Mouse (Mus musculus) right cerebral cortex, adult 18-20 months (tissue): Measurements from ENCODE around the gene Ucma.
"Not testable (repeated sequence)": the region's sequence is repeated elsewhere in the genome, so short reads cannot be mapped to it uniquely, and the experiment has no call there.

ENCODE experiments used
- DNase-seq: peaks from one replicate; pipeline ENCODE4 v3.0.0; 2022; ENCODE audit warnings: mixed read lengths

Ucma gene

DNA sequence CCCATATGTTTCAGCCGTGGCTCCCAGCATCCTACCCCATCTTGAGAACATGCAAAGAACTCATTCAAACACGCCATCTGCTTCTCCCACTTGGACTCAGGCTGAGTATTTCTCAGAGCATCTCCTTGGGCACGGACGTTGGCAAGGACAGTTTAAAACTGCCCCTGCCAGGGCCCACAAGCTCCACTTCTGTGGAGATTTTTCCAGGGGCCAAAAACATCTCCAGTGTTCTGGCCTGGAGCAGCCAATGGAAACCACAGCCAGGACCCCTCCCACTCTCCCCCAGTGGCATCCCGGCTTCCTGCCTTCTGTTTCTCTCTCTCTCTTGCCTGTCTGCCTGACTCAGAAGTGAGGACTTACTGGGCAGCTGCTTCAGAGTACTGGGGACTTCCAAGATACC, at the start of gene Ucma:
TSS of gene Ucma (plus strand) at position 316 of the 400 bp plus-strand sequence.
- DNase-seq, result peak; percentile 38

DNA sequence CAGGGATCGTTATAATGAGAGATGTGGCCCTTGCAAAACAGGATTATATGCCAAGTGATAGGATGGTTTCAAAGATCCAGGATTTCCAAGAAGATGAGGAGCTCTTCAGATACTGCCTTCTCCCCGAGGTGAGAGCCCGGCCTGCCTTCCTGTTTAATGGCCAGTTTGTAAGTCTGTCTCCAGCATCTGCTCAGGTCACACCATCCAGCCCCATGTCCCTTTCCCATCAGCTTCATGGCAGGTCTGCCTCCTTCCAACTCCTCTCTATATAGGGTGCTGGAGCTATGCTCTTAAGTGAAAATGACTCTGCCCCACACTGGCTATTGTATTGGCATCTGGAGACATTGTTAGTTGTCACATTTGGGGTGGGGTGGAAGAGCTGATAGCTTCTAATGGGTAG, 48.5 kb upstream of the Ucma start:
- DNase-seq, result no peak

DNA sequence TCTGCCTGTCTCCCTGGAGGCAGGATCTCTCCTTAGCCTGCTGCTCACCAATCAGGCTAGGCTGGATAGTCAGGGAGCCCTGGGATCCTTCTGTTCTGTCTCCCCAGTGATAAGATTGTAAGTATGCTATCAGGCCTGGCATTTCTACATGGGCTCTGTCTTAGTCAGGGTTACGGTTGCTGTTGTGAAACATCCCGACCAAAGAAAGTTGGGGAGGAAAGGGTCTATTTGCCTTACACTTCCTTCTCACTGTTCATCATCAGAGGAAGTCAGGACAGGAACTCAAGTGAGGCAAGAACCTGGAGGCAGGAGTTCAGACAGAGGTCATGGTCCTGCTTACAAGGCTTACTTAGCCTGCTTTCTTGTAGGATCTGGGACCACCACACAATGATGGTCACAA, 46.7 kb upstream of the Ucma start:
- no peak for DNase-seq

DNA sequence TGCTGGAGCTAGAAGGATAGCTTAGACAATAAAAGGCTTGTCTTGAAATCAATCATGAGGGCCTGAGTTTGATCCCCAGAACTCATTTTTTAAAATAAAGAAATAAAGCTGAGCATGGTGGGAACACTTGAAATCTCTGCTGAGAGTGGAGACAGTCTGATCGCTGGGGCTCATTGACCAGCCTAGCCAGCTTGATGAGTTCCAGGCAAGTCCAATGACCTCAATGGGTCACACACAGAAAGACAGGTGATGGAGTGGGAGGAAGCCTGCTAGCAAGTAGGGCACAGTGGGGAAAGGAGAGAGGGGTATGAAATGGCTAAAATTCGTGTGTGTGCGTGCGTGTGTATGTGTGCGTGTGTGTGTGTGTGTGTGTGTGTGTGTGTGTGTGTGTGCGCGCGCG, 41.4 kb upstream of the Ucma start:
- DNase-seq, result no peak

DNA sequence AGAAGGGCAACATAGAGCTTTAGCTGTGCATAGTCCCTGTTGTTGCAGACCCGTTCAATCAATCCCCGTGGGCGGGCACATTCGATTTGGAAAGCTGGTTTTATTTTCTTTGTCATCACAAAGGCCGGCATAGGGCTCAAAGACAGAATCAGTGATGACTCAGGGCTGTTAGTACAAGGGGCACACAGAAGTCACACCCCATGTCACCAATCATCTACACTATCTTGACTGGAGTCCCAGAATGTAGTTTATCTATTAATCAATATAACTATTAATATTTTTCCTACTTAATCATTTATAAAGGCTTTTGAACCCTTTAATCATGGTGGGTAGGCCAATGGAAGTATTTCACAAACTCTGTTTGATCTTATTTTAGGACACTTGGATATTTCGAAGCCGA, 38.0 kb upstream of the Ucma start:
- DNase-seq, result no peak

DNA sequence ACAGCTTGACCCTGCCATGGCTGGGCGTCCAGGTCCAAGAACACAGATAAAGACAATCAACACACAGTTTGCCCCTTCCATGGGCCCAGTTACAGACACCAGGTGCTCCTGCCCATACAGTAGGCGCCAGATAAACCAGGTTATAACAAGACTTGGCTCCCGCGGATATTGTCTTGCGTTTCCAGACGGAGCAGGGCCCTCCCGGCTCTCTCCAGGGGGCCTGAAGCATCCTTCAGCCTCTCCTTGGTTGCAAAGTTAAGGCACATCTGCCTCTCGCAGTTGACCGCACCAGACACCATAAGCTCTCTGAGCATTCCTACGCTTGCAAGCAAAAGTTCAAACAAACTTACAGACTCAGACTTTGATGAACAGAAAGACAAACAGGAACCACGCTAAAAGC, 35.1 kb upstream of the Ucma start:
- DNase-seq, result no peak

DNA sequence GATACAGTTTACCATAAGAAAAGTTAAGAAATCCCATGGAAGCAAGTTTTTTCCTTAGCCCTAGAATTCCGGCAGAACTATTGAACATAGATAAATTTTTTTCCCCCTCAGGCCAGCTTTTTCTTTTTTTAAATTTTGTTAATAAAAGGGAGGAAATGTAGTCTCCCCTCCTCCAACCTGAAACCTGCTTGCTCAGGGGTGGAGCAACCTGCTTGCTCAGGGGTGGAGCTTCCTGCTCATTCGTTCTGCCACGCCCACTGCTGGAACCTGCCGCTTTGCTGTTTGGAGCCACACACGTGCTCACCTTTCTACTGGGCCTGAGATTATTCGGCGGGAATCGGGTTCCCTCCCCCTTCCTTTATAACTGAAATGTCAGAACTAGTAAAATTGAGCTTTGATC, 26.2 kb upstream of the Ucma start:
- DNase-seq, result not testable (repeated sequence)

DNA sequence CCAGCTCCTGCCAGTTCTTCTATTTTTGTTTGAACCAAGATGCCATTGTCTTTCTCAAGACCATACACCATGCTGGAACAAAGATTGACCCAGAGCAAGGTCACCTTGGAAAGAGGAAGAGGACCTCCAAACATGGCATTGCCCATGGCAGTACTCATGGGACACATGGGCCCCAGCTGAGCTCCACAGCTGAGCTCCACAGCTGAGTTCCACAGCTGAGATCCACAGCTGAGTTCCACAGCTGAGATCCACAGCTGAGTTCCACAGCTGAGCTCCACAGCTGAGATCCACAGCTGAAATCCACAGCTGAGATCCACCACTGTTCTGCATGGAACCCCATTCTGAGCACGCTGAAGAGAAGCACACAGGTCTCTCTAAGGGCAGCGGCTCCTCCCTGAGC, 24.9 kb upstream of the Ucma start:
- DNase-seq, result no peak

DNA sequence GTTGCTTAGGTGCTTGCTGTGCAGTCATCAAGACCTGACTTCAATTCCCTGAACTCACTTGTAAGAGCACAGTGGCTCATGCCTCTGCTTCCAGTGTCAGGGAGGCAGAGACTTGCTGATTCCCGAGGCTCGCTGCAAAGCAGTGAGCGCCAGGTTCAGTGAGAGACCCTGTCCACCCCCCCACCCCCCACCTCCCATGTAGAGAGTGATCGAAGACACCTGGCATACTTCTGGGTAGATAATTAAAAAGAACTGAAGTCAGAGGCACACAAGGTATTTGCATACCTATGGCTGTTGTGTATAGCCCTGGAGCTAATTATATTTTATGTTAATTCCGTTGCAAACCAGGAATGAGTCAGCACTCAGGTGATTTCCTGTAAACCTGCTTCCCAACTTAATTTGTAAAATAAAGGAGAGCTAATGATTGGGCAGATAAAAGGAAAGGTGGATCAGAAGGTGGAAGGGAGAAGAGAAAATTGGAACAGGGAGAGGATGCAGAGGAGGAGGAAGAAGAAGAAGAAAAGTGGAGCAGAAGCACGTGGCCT, 21.6 kb upstream of the Ucma start:
- no peak for DNase-seq

DNA sequence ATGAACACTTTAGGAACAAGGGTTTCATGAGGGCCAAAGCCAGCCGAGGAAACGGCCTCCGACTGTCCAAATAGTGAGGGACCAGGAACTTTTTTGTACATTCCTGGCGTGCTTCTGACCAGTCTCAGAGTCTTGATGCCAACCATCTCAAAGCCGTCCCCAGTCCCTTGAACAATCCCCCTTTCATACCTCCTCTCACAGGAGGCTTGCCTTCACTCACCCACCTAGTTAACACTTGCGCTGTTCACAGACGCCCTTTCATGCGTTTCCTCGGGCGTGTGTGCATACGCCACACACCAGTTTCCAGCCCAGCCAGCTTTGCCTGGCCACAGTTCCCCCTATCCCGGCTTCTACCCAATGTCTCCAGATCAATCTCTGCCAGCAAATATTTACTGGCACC, 17.9 kb upstream of the Ucma start:
- no peak for DNase-seq

DNA sequence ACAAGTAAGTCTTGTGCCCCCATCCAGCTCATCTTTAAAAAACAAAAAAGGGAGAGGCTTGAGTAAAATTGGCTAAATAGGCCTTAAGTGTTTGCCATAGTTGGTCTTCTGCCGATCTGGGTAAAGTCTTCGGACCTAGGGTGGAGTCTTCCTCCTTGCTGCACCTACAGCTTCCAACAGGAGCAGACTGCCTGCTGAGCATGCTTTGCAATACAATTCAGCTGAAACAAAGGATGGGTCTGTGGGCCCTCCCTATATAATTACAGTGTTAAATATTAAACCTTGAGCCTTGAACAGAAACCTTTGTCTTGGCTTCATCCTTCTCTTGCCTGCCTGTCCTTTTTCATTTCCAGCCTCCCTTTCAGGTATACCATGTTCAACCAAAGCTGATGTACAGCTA, 8.1 kb upstream of the Ucma start:
- no peak for DNase-seq

DNA sequence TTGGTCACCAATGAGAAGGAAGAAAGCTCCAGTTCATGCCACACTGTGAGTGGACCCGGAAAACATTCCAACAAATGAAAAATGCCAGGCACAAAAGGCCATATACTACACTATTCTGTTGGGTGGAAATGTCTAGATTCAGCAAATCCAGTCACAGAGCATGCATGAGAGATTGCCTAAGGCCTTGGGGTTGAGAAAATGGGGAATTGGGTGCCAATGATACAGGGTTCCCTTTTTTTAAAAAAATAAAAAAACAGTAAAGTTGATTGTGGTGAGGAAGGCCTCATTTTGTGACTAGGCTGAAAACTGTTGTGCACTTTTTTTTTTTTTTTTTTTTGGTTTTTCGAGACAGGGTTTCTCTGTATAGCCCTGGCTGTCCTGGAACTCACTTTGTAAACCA, 6.8 kb upstream of the Ucma start:
- DNase-seq, result no peak

DNA sequence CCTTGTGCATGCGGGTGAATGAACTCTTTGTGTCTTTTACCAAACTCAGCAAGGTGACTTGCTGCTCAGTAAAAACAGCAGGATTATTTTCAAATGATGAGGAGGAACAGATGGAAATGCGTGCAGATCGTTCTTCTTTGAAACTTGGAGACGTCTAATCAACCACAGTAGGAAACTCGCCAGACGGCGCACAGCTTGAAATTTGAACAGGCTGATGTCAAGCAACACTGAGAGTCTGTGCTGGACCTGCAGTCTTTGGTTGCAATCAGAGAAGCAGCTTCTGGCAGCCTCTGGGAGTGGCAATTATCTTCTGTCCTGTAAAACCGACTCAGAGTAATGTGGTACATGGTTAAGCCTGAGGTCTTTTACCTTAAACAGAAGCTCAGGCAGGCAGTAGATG, 2.2 kb downstream of the Ucma start:
- DNase-seq, result no peak

DNA sequence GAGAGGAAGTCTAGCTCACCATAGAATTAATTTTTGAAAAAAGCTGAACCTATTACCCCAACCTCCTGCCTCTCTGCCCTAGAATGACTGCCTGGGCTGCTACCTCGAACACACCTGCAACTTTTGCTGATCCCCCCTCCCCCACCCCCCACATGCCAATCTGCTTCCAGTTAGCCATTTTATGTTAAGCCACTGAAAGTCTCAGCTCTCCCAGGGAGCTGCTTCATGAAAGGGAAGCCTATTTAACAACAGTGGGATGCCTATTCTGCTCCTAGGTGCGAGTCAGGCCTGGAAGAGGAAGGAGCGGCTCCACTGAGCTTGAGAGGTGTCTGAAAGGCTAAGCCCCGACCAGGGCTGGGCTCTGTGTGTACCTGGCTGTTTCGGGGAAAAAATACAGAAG, 8.1 kb downstream of the Ucma start:
- no peak for DNase-seq

DNA sequence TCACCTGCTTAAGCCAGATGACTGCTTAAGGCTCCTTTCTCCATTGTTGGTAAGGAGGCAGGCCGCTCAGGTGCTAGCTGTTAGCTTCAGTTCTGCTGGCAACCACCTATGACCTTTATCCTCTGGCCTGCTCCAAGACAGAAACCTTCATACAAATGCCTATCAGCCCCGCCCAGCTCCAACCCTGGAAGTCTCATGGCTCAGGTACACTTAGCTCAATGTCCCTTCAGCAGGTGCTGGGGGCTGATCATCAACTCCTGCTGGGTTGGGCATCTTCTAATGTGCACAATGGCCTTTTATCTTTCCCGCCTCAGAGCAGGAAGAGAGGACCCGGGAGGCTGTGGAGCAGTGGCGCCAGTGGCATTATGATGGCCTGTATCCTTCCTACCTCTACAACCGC, 9.1 kb downstream of the Ucma start:
- no peak for DNase-seq

DNA sequence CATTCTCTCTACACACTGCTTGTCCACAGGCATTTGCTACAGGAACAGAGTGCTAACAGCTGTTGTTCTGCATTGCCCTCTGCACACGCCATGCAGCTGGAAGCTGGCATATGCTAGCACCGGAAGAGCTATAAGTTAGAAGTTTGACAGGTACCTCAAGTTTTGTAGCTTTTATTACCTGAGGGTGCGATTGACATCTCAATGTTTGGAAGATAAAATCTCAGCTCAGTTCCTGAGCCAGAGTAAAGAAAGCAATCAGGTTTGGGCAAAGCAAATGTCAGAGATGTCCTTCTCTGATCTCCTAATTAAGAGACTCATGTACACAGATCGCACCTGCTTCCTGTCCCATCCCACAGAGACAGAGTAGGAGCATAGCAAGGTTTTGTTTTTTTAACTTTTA, 10.9 kb downstream of the Ucma start:
- no peak for DNase-seq

DNA sequence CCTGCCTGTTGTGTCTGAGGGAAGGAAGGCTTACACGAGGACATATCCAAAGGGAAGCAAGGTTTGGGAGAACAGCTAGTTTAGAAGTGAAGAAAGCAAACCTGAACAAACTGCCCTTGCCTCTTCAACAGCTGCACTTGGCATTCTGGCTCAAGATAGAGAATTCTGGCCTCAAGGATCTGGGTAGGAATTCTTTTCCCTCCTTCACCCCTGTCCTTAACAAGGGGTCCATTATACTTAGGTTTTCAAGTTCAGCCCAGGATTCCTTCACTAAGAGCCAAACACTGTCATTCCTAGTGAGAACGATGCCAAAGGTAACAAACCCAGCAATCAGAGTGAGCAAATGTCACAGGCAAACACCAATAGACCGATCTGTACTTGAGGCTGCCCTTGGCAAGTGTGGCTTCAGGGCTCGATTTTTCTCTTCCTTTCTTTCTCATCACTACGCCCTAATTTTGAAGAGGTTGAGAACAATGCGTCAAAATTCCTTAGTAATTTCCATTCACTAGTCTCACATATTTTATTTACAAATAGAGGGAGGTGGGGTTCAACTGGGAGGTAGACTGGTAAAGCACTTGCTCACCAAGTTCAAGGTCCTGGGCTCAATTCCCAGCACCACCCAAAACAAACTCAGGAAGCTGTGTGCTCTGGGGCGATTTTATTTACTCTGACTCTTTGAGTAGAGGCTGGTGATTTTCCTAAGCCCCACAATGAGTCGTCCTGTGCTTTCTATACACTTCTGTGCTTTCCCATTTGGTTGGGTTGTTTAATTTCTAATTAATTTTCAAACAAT, 11.7 kb downstream of the Ucma start:
- no peak for DNase-seq

DNA sequence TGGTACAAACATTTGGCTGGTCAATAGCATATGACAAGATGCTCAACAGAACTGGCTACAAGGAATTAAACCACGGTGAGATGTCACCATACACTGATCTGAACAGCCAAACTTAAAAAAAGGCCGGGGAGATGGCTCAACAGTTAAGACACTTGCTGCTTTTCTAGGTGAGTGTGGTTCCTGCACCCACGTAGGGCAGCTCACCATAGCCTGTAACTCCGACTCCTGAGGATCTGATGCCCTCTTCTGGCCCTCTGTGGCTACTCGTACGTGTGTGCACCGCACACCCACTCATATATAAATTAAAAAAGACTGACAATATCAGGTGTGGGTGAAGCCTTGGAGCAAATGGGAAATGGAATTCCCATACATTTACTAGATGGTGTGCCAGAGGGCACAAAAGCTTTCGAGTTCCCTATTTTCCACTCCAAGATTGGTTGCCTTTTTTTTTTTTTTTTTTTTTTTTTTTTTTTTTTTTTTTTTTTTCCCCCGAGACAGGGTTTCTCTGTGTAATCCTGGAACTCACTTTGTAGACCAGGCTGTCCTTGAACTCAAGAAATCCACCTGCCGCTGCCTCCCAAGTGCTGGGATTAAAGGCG, 13.0 kb downstream of the Ucma start:
- DNase-seq, result no peak

DNA sequence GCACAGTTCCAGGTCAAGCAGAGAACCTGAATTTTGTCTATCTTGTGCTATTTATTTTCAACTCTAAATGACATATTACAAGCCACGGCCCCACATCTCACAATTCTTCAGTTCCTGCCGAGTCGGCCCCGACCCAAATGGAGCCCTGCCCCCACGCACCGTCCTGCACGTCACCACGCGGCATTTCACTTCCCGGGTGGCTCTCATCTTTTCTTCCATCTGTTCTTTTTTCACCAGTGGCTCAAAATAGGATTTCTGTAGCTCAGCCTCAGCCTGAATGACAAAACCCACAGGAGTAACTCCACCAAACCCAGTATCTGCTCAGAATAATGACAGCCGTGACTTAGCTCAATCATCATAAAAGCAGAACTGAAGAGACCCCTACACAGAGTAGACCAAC, 17.7 kb downstream of the Ucma start:
- DNase-seq, result peak; percentile 66

DNA sequence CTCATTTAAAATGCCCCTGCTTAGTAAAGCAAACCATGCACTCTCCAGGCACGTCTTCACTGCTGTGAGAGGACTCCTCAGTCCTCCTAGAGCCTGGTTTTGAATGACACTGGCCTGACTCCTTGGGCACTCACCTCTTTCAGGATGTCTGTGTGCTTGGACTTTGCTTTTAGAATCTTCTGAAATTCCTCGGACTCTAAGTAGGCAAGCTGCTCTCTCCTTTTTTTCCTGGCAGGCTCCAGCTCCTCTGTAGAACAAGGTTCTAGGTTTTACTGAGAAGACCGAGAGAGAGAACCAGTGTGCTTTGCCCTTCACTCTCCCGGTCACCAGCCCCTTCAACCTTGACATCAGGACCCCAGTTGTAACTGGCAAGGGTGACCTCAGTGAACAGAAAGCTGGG, 18.5 kb downstream of the Ucma start:
- no peak for DNase-seq

DNA sequence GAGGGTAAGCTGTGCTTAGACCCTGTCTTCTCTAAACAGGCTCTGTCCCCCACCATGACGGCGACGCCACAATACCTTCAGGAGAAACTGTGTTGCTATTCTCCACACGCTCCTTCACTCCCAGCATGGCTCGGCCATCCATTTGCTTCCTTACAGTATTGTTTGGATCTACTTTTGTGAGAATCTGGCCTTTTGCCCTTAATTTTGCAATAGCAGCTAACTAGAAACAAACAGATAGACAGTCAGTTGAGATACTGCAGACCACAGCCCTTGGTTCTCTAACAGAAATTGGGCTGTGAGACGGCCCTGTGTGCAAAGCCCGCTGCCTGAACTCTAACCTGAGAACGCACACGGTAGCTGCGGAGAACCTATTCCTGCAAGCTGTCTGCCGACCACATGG, 19.7 kb downstream of the Ucma start:
- no peak for DNase-seq

DNA sequence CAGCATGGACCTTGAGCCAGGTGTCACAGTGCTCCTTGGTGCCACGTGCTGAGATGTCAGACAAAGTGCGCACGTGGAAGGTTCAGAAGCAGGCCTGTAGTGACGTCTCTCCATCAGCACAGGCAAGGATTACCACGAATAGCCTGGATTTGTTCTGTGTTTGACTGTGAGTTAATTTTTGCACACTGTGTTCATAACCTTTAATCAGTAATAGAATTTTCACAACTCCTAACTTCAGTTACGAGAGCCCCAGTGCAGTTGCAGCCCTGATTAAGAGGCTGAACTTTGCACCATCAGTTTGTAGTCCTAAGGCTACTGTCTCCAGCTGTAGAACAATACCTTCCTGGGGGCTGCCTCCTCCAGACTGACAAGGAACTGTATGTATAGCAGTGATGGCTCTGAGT, 20.5 kb downstream of the Ucma start:
- DNase-seq, result no peak

DNA sequence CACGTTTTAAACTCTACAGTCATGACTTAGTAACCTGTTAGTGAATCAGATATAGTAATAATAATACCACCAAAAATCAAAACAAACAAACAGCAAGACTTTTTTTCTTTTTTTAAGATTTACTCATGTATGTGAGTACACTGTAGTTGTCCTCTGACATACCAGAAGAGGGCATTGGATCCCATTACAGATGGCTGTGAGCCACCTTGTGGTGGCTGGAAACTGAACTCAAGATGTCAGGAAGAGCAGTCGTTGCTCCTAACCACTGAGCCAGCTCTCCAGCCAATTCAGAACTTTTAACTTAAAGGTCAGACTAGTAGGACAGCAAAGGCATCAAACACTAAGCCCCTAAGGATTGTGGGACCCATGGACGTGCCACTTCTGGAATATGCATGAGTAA, 23.0 kb downstream of the Ucma start:
- DNase-seq, result no peak

DNA sequence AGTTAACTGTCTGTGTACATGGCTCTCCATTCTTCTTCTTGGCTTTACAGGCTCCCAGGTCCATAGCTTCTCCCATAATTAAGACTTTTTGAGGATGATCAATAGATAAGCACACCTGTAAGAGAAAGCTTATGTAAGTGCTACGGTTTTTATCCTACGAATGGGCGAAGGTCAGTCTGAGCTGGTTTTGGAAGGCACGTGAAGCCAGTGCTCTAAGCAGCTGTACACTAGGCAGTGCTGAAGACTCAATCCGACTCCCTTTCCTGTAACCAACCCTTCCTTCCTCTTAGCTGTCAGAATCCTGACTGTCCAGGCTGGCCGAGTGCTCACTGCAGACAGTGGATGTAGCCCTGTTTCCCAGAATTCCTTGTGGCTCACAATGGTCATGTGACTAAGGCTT, 25.3 kb downstream of the Ucma start:
- DNase-seq, result no peak

DNA sequence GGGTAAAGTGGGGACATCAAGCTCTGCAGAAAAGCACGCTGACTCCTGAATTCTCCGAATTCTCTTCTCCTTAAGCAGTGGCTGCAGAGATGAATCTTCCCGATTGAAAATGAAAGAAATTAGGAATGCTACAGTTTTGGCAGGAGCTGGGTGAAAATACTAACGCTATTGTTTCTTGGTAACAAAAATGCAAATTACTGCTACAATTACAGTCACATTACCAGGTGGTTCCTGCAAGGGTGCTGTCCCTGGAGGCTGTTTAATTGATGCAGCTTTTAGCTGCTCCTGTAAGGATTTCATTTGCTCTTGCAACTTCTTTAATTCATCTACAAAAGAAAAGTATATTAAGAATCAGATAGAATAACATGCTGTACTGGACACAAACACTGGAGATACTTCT, 31.2 kb downstream of the Ucma start:
- no peak for DNase-seq
